Mouse (Mus musculus): ENCODE results near the gene Dph1. TPM values are rescaled to one million over a fixed set of nuclear protein-coding genes. Genes with fewer than 3 reads are reported as not detected.
A peak's percentile ranks its signal among the peaks of the same experiment; 100 is the strongest.

Gene Dph1
- polyA plus RNA-seq, 1 experiment from 2014 or later = 12.3 TPM

DNA sequence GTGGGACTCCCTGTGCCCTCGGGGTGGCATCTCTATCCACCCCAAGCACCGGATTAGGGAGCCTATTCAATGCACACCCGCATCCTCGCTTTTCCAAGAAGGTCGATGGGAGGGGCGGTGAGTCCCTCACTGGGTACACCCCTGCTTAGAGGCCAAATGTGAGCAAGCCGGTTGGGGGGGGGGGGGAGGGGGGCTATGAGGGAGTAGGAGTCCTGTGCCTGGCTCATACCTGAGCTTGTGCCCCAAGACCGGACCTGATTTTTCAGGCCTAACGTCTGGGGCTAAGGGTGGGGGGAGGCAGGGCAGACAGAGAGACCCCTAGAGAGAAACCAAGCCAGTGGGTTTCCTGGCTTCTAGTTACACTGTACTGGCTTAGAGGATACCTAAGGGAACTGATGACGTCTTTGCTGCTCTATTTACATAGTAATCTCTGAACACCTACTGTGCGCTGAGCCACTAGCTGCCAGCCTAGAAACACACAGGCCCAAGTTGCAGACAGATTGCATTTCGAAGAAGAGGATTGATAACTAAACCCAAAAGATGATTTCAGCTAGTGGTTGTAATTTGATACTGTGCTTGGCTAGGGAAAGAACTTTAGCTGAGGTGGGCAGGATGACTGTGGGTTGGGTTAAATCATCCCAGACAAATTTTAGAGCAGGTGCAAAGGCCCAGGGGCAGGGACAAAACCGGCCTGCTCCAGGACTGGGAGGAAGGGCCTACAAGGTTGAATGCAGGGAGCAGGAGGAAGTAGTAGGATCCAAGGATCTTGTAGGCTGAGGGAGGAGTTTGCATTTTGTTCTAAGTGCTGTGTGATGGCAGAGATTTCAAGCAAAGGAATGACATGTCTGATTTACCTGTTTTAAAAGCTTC lies 23.3 kb upstream of the Dph1 start:
- Histone ChIP-seq H3K4me1 (replicated peaks; ENCODE audit: control insufficient read depth, insufficient read depth, low read length) (0 out of 2 replicates have a peak, but pooled peaks cover 5% of the 10 kb centered on the region), H3K27ac (ENCODE audit: low read depth, low read length) (peak overlapping the region; percentile 88), H3K4me3 (ENCODE audit: low read depth, low read length) (peak overlapping the region; percentile 28), H3K9ac (ENCODE audit: low read depth, low read length) (peak overlapping the region; percentile 48; the same call in 1 of the 2 replicates), H3K9me3 (ENCODE audit: control insufficient read depth) (no peaks in the 10 kb centered on the region), H3K27me3 (replicated peaks; ENCODE audit: control insufficient read depth, insufficient read depth, low read length) (no peaks in the 10 kb centered on the region), H3K4me2 (replicated peaks; ENCODE audit: low read depth) (peak overlapping the region; percentile 75), H3K36me3 (ENCODE audit: control insufficient read depth, insufficient read depth) (no peaks in the 10 kb centered on the region; the same call in 1 of the 2 replicates)
- WGBS = 30% methylated on average over 11 of the region's 13 CpGs
- ATAC-seq = peak; percentile 14
- TF ChIP-seq CTCF (IDR thresholded peaks at IDR 0.05; ENCODE audit: low read depth) = no peak

DNA sequence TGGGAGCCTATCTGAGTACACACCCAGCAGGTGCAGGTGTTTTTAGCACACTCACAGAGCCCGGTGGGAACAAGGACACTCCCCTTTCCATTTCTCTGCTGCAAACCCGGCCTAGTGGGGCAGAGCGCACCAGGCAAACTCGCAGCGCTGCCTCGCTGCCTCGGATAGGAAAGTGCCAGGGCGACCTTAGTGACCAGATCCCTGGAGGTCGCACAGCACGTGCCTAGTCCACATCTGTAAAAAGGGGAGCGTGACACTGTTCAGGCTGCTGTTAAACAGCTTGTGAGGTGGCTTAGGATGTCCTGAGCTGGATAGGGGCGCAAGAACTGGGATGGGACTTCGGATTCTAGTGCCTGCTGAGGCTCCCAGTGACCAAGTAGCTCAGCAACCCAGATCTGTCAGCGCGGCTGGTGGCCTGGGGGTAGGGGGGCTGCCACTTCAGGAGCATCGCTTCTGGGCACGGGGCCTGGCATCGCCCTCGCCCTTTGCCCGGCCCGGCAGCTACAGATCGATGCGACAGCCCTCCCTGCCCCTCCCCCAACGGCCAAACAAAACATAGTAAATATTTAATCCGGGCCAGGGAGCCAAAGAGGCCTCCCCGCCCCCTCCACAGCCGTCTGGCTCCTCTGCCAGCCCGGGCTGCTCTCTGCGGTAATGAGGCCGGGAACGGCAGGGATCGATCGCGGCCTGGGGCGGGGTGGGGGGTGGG lies 22.5 kb upstream of the Dph1 start:
- whole genome bisulfite sequencing = 8% methylated on average over 32 of the region's 35 CpGs
- Histone ChIP-seq H3K9ac (ENCODE audit: low read depth, low read length) (peak overlapping the region; percentile 48; the same call in 1 of the 2 replicates), H3K27me3 (replicated peaks; ENCODE audit: control insufficient read depth, insufficient read depth, low read length) (no peaks in the 10 kb centered on the region), H3K4me1 (replicated peaks; ENCODE audit: control insufficient read depth, insufficient read depth, low read length) (0 out of 2 replicates have a peak, but pooled peaks cover 5% of the 10 kb centered on the region), H3K4me2 (replicated peaks; ENCODE audit: low read depth) (peak overlapping the region; percentile 75), H3K9me3 (ENCODE audit: control insufficient read depth) (no peaks in the 10 kb centered on the region), H3K36me3 (ENCODE audit: control insufficient read depth, insufficient read depth) (no peaks in the 10 kb centered on the region; the same call in 1 of the 2 replicates), H3K4me3 (ENCODE audit: low read depth, low read length) (peak overlapping the region; percentile 28), H3K27ac (ENCODE audit: low read depth, low read length) (peak overlapping the region; percentile 88)
- peak; percentile 88 for ATAC-seq
- TF ChIP-seq CTCF (IDR thresholded peaks at IDR 0.05; ENCODE audit: low read depth) = no peak

DNA sequence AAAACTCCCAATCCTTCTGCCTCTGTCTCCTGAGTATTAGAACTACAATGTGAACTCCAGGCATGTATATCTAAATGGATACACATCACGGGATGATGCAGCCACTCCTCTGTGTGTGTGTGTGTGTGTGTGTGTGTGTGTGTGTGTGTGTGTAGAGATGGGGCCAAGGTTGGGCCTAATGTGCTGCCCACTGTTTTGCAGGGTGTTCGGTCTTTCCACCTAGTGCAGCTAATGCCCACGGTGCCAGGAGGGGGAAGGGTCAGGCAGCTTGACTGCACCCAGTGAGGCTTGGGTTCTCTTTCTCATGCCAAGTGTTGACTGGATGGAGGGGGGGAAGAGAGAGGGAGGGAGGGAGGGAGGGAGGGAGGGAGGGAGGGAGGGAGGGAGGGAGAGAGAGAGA lies 21.8 kb upstream of the Dph1 start:
- Histone ChIP-seq H3K4me1 (replicated peaks; ENCODE audit: control insufficient read depth, insufficient read depth, low read length) (0 out of 2 replicates have a peak, but pooled peaks cover 5% of the 10 kb centered on the region), H3K27ac (ENCODE audit: low read depth, low read length) (no peak overlapping the region), H3K4me3 (ENCODE audit: low read depth, low read length) (no peak overlapping the region), H3K27me3 (replicated peaks; ENCODE audit: control insufficient read depth, insufficient read depth, low read length) (no peaks in the 10 kb centered on the region), H3K4me2 (replicated peaks; ENCODE audit: low read depth) (no peak overlapping the region), H3K36me3 (ENCODE audit: control insufficient read depth, insufficient read depth) (no peaks in the 10 kb centered on the region; the same call in 1 of the 2 replicates), H3K9ac (ENCODE audit: low read depth, low read length) (no peak overlapping the region), H3K9me3 (ENCODE audit: control insufficient read depth) (no peaks in the 10 kb centered on the region)
- 39% methylated on average over 3 of the region's 3 CpGs for WGBS
- ATAC-seq = peak; percentile 26; the same call in 1 of the 2 replicates
- TF ChIP-seq CTCF (IDR thresholded peaks at IDR 0.05; ENCODE audit: low read depth) = no peak

DNA sequence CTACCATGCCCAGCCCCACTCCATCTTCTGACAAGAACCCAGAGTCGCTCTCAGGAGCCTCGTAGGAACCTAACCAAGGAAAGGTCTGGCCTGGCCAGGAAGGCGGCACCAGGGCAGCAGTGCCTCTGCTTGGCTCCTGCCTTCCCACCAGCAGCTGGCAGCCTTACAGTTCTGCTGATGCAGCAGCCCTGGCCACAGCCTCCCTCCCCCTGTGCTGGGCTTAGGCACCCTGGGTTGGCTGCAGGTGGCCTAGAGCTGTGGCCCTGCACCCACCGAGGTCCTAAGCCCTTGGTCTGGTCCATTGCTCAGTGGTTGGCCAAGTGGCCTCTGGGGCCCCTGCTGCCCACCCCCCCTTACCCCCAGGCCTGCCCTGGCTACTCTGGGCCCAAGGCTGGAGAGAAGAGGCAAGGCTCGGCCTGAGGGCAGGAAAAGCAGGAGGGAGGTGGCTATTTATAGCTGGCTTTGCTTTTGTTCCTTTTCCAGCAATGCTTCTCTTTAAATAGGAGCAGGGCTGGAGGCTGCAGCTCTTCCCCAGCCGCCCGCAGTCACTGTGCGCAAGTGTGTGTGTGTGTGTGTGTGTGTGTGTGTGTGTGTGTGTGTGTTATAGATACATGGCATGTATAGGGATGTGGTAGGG lies 21.1 kb upstream of the Dph1 start:
- Histone ChIP-seq H3K4me3 (ENCODE audit: low read depth, low read length) (no peak overlapping the region), H3K9ac (ENCODE audit: low read depth, low read length) (no peak overlapping the region), H3K4me2 (replicated peaks; ENCODE audit: low read depth) (no peak overlapping the region), H3K27ac (ENCODE audit: low read depth, low read length) (no peak overlapping the region), H3K27me3 (replicated peaks; ENCODE audit: control insufficient read depth, insufficient read depth, low read length) (no peaks in the 10 kb centered on the region), H3K4me1 (replicated peaks; ENCODE audit: control insufficient read depth, insufficient read depth, low read length) (0 out of 2 replicates have a peak, but pooled peaks cover 5% of the 10 kb centered on the region), H3K36me3 (ENCODE audit: control insufficient read depth, insufficient read depth) (no peaks in the 10 kb centered on the region; the same call in 1 of the 2 replicates), H3K9me3 (ENCODE audit: control insufficient read depth) (no peaks in the 10 kb centered on the region)
- no peak for TF ChIP-seq CTCF (IDR thresholded peaks at IDR 0.05; ENCODE audit: low read depth)
- no peak for ATAC-seq
- WGBS = 62% methylated on average over 8 of the region's 8 CpGs

DNA sequence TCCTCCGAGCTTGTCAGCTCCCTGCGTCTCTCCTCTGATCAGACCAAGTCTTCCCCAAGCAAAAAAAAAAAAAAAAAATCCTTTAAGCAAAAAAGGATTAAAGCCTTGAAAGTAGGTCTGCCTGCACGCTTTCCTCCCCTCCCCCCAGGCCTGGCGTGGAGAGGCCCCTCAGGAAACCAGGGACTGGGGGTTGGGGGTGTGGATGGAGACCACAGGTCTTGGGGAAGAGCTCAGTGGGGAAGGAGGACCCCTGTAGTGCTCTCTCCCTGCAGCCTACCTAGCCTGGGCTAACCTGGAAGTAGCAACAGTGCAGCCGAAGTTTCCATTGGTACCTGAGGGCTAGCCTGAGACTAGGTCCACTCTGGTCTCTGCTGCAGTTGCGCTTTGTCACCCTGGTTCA lies 19.7 kb upstream of the Dph1 start:
- H3K9me3 ChIP-seq (ENCODE audit: control insufficient read depth) = no peaks in the 10 kb centered on the region
- 77% methylated on average over 6 of the region's 6 CpGs for WGBS
- H3K4me1 ChIP-seq (replicated peaks; ENCODE audit: control insufficient read depth, insufficient read depth, low read length) = peaks cover 5% of the 10 kb centered on the region; the same call in 1 of the 2 replicates
- H3K36me3 ChIP-seq (ENCODE audit: control insufficient read depth, insufficient read depth) = no peaks in the 10 kb centered on the region; the same call in 1 of the 2 replicates
- no peak overlapping the region for H3K4me3 ChIP-seq (ENCODE audit: low read depth, low read length)
- no peak overlapping the region for H3K4me2 ChIP-seq (replicated peaks; ENCODE audit: low read depth)
- no peak for TF ChIP-seq CTCF (IDR thresholded peaks at IDR 0.05; ENCODE audit: low read depth)
- H3K27me3 ChIP-seq (replicated peaks; ENCODE audit: control insufficient read depth, insufficient read depth, low read length) = no peaks in the 10 kb centered on the region
- ATAC-seq = no peak
- no peak overlapping the region for H3K27ac ChIP-seq (ENCODE audit: low read depth, low read length)
- no peak overlapping the region for H3K9ac ChIP-seq (ENCODE audit: low read depth, low read length)
